ENCODE assay signal across 1 mouse cellular context in genomic region chr7:18868491-18868890, GRCm38 (mm10).
TF ChIP-seq lines count a peak whose summit lies in the region.

No protein-coding gene starts in this region.

TF ChIP-seq in ES-E14, 5 proteins besides CTCF, POLR2A, EP300 and RAD21:
- no peak for TF ChIP-seq HCFC1 (IDR thresholded peaks at IDR 0.05; ENCODE audit: borderline replicate concordance, insufficient read depth, low read length)
- TF ChIP-seq ZNF384 (IDR thresholded peaks at IDR 0.05; ENCODE audit: low read depth, low read length): peak; percentile 95
